Mouse (Mus musculus): ENCODE measurements at regions not wholly inside any gene's neighbourhood (a gene's known extent, or its start where the extent isn't known, plus 50 kb on each side); places are given as distances from the start of the nearest gene placed in this dataset.

GRCm38 (mm10) chr13:107766397-107767261, 277.6 kb upstream of the Smim15 start:
- DNase-seq (ENCODE audit: low spot score), result no peak

DNA sequence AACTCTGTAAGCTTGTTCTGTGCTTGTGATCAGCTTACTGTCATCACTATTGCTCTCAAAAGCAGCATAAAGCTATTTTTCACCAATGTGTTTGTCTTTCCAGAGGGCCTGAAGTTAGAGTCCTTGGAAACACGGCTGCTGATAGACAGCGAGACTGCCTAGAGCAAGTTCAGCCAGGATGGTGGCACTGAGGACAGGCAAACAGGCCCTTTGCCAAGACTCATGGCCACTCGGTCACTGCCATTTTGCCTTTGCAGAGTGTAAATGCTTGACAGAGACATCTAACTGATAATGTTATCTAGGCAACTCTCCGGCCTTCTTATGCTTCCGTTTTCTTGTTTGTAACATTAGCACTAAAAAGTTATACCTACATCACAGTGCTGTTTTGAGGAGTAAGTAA, 280.3 kb upstream of the Smim15 start:
- no peak for DNase-seq (ENCODE audit: low spot score)

DNA sequence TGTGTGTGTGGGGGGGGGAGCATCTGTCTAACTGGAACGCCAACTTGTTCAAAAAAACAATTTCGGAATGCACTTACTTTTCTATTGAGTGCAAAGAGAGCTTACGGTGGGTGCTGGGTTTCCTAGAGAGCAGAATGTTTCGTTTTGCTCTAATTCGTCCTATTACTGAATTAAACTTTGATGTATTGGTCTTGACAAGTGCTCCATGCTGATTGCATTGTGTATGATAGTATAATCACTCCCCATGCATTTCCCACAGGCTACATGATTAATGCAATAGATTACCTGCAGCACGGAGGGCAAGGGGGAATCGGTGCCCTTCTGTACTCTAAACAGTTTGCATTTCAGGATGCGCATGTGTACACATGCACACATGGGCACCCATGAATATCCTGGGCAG, 283.7 kb upstream of the Smim15 start:
- DNase-seq (ENCODE audit: low spot score), result no peak

GRCm38 (mm10) chr13:107758327-107759095, 285.7 kb upstream of the Smim15 start:
- DNase-seq (ENCODE audit: low spot score), result no peak

GRCm38 (mm10) chr13:107752745-107753144, 291.5 kb upstream of the Smim15 start:
- no peak for DNase-seq (ENCODE audit: low spot score)

DNA sequence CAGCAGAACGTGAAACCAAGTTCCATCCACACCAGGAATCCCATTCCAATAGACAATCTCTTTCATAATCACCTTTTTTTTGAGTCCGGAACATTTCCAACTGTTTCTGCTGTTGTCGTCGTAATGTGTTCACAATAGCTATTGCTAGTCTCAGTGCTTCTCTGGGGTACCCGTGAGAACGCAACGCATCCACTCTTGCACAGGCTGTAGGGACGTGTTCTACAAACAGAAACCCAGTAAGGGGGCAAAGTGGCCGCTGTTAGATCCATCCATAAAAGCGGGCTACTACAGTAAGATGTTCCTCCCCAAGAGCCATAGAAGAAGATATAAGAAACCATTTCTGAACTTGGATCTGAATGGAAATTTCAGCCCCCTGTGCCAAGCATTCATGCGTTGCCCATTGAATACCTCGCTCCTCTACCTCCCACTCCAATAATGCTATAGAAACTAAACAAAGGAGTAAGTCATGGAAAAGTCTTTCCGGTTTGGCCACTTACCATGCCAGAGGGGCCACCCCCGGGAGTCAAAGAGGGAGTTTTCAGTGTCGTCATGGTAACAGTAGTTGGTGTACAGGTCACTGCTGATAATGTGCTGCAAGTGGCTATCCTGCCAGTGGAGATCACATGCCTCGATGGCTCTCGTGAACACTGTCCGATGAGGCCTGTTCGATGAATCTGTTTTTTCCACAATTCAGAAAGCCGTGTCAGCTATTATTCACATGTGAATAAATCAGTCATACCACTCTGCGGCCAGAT, 300.6 kb upstream of the Smim15 start:
- DNase-seq (ENCODE audit: low spot score), result no peak

DNA sequence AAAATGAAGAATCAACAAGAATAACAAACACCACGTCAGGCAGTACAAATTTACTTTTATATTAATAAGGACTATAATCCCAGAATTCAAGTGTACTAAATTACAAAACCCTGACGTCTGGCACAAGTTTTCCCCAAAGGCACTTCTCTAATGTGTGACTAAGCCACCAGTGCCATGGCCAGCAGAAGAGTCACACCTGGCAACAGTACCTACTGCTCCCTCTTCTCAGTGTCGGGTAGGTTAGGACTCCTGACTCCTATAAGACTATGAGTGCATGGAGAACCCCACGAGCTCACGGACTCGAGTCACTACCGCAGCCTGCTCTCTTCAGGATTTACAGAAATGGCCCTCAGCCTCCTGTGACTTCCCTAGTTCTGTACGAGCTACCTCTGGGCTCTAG, 307.7 kb upstream of the Smim15 start:
- no peak for DNase-seq (ENCODE audit: low spot score)

GRCm38 (mm10) chr13:107734161-107734905, 309.9 kb upstream of the Smim15 start:
- DNase-seq (ENCODE audit: low spot score), result no peak

DNA sequence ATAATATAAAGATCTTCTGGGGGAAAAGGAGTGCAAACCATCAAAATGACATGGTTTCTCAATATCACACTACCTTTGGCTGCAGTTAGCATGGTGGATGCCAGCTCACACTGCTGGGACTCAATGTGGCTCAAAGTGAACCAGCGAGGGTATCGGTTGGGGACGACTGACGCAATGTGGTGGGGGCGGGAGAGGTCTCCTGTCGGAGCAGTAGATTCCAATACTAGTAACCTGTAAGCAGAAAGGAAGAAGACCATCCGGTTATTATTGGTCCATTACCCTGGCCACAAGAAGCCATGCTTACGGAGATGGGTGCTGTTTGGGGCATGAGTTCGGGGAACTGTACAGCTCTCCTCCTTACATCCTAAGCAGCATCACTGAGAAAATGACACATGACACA, 313.3 kb upstream of the Smim15 start:
- DNase-seq (ENCODE audit: low spot score), result no peak

GRCm38 (mm10) chr13:107726491-107726890, 317.8 kb upstream of the Smim15 start:
- no peak for DNase-seq (ENCODE audit: low spot score)

DNA sequence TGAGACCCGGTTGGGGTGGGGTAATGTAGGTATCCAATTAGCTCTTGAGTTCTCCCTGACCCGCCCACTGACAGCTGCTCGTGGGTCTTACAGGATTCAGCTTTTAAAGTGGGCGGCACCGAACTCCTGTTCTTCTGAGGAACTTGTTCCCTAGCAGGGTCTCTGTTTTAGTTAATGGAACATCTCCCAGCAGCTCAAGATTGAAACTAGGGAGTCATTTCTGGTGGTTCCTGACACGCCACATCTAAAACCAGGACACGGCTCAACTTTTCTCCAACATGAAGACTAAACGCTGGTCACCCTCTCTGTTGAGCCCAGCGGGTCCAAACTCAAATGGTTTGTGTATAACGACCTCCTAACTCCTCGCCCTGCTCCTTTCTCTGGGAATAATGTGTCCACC, 322.3 kb upstream of the Smim15 start:
- DNase-seq (ENCODE audit: low spot score), result no peak

- no peak for DNase-seq (ENCODE audit: low spot score)
Measured at GRCm38 (mm10) chr13:107720874-107721574, 323.2 kb upstream of the Smim15 start.

GRCm38 (mm10) chr13:107718973-107719620, 325.1 kb upstream of the Smim15 start:
- no peak for DNase-seq (ENCODE audit: low spot score)

DNA sequence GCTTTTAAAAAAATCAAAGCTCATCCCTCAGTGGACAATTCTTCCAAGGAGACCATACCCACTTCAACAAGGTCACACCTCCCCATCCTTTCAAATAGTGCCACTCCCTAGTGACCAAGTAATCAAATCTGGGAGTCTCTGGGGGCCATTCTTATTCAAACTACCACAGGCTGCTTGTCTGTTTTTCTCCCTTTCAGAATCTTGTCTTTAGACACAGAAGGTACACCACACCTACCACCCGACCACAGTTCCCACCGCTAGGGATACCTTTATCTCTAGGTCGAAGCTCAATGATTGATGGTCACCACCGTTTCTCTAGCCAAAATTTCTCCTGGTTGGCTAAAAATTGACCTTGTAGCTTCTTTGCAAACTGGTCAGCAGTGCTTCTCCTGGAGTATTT, 328.6 kb upstream of the Smim15 start:
- DNase-seq (ENCODE audit: low spot score), result no peak

- DNase-seq (ENCODE audit: low spot score), result peak; percentile 88
Measured at GRCm38 (mm10) chr13:107714001-107714400, 330.2 kb upstream of the Smim15 start.

DNA sequence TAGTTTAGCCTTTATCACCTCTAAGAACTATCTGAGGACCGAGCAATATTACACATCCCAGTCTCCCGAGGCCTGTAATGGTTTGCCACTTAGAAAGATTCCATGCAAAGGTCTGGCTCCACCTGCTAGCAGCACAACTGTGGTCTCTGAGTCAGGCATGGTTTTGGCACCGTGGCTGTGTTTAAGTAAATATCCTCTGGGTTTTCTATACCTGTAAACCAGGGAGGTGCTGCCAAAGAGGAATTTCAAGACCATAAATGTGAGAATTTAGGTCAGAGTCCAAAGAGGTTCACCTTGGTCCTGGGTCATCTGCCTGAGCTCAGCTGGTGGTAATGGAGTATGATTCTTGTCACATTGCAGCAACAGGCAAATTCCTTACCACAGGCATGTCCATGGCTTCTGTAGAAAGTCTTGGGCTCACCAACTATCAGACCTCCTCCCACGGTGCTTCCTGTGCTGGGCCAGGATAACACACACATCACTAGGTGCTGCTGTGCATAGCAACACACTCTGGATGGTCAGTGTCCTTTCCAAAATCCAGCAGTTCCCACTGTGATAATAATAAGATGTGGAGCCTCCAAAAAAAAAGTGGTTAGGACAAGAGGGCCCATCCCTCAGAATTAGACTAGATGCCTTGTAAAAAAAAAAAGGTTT, 332.8 kb upstream of the Smim15 start:
- no peak for DNase-seq (ENCODE audit: low spot score)

DNA sequence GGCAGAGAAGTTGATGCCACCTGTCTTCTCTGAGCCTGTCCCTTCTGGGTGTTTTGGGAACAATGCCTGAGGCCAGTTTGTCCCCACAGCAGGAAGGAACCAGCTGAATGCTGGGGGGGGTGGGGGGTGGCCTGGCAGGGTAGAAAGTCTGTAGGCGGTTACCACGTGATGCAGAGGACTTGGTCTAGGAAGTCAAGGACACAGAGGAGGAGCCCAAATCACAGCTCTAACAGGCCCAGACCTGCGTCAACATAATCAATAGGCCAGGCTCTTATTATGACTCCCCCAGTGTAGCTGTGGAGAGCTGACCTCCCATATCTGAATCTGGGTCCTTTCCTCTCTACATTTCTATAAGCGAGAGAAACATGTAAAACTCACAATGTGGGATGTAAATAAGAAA, 333.9 kb upstream of the Smim15 start:
- DNase-seq (ENCODE audit: low spot score), result no peak

- DNase-seq (ENCODE audit: low spot score), result no peak
Measured at GRCm38 (mm10) chr13:107709828-107710227, 334.4 kb upstream of the Smim15 start.

DNA sequence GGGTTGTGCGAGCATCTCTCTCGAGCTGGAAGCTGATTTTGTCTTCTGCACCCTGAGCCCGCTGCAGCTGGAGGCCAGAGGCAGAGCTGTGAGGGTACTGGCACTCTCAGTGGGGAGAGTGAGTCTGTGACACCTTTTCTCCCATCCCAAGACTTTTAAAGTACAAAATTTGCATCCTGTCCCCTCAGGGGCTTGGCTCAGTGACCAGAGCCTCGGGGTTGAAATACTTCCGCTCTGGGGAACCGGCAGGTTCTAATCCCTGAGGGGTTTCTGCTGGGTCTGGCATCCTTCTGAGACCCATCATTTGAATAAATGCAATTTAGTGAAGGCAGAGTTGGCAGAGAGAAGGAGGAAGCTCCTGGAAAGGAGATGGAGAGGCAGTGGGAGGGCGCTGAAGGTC, 340.5 kb upstream of the Smim15 start:
- no peak for DNase-seq (ENCODE audit: low spot score)
